Mouse (Mus musculus): ENCODE results near the gene Wbp2nl. TPM values are rescaled to one million over a fixed set of nuclear protein-coding genes. Genes with fewer than 3 reads are reported as not detected.

Gene Wbp2nl
- polyA plus RNA-seq, 1 experiment from 2014 or later: 0.15 TPM

DNA sequence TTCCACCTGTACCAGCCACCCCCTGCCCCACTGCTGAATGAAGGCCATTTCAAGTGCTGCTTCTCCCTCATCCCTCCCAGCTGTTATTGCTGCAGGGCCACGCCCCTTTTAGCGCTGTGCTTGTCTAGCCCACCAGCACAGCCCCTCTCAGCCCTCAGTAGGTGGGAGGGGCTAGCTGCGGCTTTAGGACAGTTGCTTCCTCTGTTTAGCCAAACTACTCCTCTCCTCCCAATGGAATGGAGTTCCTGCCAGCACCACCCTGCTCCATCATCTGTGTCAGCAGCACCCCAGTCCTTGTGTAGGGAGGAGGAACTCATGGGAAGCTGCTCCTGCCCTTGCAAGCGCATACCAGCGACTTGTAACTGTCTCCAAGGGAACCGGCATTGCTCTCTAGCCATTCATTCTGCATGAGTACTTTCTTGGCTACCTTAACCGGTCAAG is 5.5 kb upstream of the Wbp2nl start:
- peaks cover 31% of the 10 kb centered on the region for H3K36me3 ChIP-seq (ENCODE audit: control insufficient read depth, insufficient read depth)
- no peak overlapping the region for H3K4me3 ChIP-seq (replicated peaks; ENCODE audit: low read length)
- 5% methylated on average over 7 of the region's 7 CpGs for whole genome bisulfite sequencing
- no peak overlapping the region for H3K9ac ChIP-seq (replicated peaks; ENCODE audit: low read depth, low read length)
- H3K27ac ChIP-seq (ENCODE audit: low read length): peak overlapping the region; percentile 8; the same call in 1 of the 2 replicates
- ATAC-seq: peak; percentile 64
- H3K4me1 ChIP-seq (replicated peaks; ENCODE audit: control insufficient read depth, insufficient read depth, low read length): peaks cover 16% of the 10 kb centered on the region
- H3K4me2 ChIP-seq (ENCODE audit: low read length): no peak overlapping the region
- no peaks in the 10 kb centered on the region for H3K27me3 ChIP-seq (replicated peaks; ENCODE audit: control insufficient read depth, insufficient read depth, low read length)
- no peaks in the 10 kb centered on the region for H3K9me3 ChIP-seq (ENCODE audit: control insufficient read depth, low read length)

DNA sequence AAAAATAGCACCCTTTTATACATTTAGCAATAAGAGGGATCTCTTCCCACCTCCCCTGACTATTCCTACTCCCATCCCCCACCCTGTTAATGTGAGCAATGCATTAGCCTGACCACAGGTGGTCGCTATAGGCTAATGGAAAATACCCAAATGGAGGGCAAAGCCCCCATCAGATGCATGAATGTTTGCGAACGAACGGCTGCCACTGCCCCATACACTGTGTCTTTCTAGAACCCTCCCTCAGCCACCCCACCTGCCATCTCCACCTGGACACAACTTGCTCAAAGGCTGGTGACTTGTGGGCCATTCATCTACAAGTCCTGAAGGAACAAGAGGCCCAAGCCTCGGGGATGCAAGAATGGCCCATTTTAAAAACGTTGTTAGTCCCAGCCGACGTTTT is 4.7 kb upstream of the Wbp2nl start:
- Histone ChIP-seq H3K9ac (replicated peaks; ENCODE audit: low read depth, low read length) (no peak overlapping the region), H3K36me3 (ENCODE audit: control insufficient read depth, insufficient read depth) (peaks cover 24% of the 10 kb centered on the region), H3K4me3 (replicated peaks; ENCODE audit: low read length) (no peak overlapping the region), H3K4me1 (replicated peaks; ENCODE audit: control insufficient read depth, insufficient read depth, low read length) (peaks cover 16% of the 10 kb centered on the region), H3K4me2 (ENCODE audit: low read length) (no peak overlapping the region), H3K27ac (ENCODE audit: low read length) (peak overlapping the region; percentile 34), H3K27me3 (replicated peaks; ENCODE audit: control insufficient read depth, insufficient read depth, low read length) (no peaks in the 10 kb centered on the region), H3K9me3 (ENCODE audit: control insufficient read depth, low read length) (no peaks in the 10 kb centered on the region)
- WGBS: 27% methylated on average over 8 of the region's 8 CpGs
- peak; percentile 26 for ATAC-seq

DNA sequence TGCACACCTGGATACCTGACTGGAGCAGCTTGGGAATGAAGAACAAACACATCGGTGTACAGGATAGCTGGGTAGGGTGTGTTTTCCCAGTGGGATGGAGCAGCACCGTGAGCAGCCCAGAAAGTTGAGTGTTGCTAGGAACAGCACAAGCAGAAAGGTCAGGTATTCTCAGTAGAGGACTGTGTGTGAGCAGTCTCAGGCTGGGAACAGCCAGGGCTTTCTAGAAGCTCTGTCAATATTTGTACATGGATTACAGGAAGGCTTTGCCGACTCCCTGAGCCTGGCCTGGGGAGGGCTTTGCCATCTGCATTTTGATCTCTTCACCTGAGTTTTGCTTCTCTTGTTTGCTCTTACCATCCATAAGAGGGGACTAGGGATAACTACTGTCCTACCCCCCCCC is 8.4 kb downstream of the Wbp2nl start:
- Histone ChIP-seq H3K36me3 (ENCODE audit: control insufficient read depth, insufficient read depth) (no peaks in the 10 kb centered on the region), H3K4me1 (replicated peaks; ENCODE audit: control insufficient read depth, insufficient read depth, low read length) (no peaks in the 10 kb centered on the region), H3K9ac (replicated peaks; ENCODE audit: low read depth, low read length) (no peak overlapping the region), H3K27ac (ENCODE audit: low read length) (no peak overlapping the region), H3K27me3 (replicated peaks; ENCODE audit: control insufficient read depth, insufficient read depth, low read length) (no peaks in the 10 kb centered on the region), H3K9me3 (ENCODE audit: control insufficient read depth, low read length) (no peaks in the 10 kb centered on the region), H3K4me3 (replicated peaks; ENCODE audit: low read length) (no peak overlapping the region), H3K4me2 (ENCODE audit: low read length) (no peak overlapping the region)
- ATAC-seq: no peak
- WGBS: 79% methylated on average over 3 of the region's 3 CpGs

DNA sequence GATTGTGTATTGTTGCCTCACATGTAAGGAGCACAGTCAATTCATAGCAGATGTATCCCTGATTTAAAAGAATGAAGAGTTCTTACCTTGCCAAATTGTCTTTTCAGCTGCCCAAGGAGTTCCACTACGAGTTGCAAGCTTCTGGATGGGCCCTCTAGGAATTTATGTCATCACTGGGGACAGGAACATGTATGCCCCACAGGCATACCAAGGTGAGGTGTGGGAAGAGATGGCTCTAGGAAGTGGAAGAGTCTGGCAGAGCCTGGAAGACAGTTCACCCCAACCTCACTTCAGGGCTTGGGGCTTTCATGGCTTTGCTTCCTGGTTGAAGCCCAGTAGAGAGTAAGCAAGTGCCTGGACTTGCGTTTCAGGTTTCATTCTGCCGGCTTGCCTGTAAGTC is 9.7 kb downstream of the Wbp2nl start:
- H3K27ac ChIP-seq (ENCODE audit: low read length): no peak overlapping the region
- H3K9ac ChIP-seq (replicated peaks; ENCODE audit: low read depth, low read length): no peak overlapping the region
- WGBS: 85% methylated on average over 3 of the region's 3 CpGs
- H3K27me3 ChIP-seq (replicated peaks; ENCODE audit: control insufficient read depth, insufficient read depth, low read length): no peaks in the 10 kb centered on the region
- no peak overlapping the region for H3K4me2 ChIP-seq (ENCODE audit: low read length)
- no peaks in the 10 kb centered on the region for H3K9me3 ChIP-seq (ENCODE audit: control insufficient read depth, low read length)
- H3K4me1 ChIP-seq (replicated peaks; ENCODE audit: control insufficient read depth, insufficient read depth, low read length): no peaks in the 10 kb centered on the region
- H3K36me3 ChIP-seq (ENCODE audit: control insufficient read depth, insufficient read depth): no peaks in the 10 kb centered on the region
- no peak for ATAC-seq
- H3K4me3 ChIP-seq (replicated peaks; ENCODE audit: low read length): no peak overlapping the region

DNA sequence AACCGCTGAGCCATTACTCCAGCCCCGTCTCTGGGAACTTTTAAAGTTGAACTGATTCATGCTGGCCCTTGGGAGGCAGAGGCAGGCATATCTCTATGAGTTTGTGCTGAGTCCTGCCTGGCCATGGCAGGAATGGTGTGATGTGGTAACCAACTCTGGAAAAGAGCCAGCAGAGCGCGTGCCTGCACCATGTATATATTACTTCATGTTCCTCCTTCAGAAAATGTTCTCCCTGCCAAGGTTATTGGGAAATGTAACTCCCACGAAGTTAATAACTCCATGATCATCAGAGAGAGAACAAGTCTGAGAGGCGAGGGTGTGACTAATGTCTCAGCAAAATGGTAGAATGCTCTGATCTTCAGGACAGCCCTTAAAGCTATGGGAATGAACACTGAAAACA is 19.1 kb downstream of the Wbp2nl start:
- Histone ChIP-seq H3K4me2 (ENCODE audit: low read length) (no peak overlapping the region), H3K9ac (replicated peaks; ENCODE audit: low read depth, low read length) (no peak overlapping the region), H3K9me3 (ENCODE audit: control insufficient read depth, low read length) (no peaks in the 10 kb centered on the region), H3K36me3 (ENCODE audit: control insufficient read depth, insufficient read depth) (no peaks in the 10 kb centered on the region), H3K4me3 (replicated peaks; ENCODE audit: low read length) (no peak overlapping the region), H3K27ac (ENCODE audit: low read length) (no peak overlapping the region), H3K4me1 (replicated peaks; ENCODE audit: control insufficient read depth, insufficient read depth, low read length) (no peaks in the 10 kb centered on the region), H3K27me3 (replicated peaks; ENCODE audit: control insufficient read depth, insufficient read depth, low read length) (no peaks in the 10 kb centered on the region)
- WGBS: 86% methylated on average over 6 of the region's 6 CpGs
- ATAC-seq: no peak

DNA sequence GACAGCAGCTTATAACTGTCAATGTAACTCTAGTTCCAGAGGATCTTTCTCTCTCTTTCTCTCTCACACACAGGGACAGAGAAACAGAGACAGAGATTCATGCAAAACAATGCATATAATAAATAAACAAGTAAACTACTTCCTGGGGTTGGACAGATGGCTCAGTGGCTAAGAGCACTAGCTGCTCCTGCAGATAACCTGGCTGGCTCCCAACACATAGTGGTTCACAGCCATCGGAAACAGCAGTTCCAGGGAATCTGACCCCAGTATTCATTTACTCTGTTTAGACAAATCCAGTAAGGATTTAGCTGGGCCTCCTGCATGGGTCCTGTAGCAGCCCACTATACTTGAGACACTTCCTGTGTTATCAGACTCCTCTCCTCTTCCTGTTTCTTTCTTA is 20.9 kb downstream of the Wbp2nl start:
- no peak for ATAC-seq
- no peak overlapping the region for H3K9ac ChIP-seq (replicated peaks; ENCODE audit: low read depth, low read length)
- no peak overlapping the region for H3K27ac ChIP-seq (ENCODE audit: low read length)
- H3K27me3 ChIP-seq (replicated peaks; ENCODE audit: control insufficient read depth, insufficient read depth, low read length): no peaks in the 10 kb centered on the region
- no peak overlapping the region for H3K4me3 ChIP-seq (replicated peaks; ENCODE audit: low read length)
- WGBS: 67% methylated on average over 1 of the region's 1 CpGs
- H3K9me3 ChIP-seq (ENCODE audit: control insufficient read depth, low read length): no peaks in the 10 kb centered on the region
- no peaks in the 10 kb centered on the region for H3K36me3 ChIP-seq (ENCODE audit: control insufficient read depth, insufficient read depth)
- no peaks in the 10 kb centered on the region for H3K4me1 ChIP-seq (replicated peaks; ENCODE audit: control insufficient read depth, insufficient read depth, low read length)
- no peak overlapping the region for H3K4me2 ChIP-seq (ENCODE audit: low read length)

DNA sequence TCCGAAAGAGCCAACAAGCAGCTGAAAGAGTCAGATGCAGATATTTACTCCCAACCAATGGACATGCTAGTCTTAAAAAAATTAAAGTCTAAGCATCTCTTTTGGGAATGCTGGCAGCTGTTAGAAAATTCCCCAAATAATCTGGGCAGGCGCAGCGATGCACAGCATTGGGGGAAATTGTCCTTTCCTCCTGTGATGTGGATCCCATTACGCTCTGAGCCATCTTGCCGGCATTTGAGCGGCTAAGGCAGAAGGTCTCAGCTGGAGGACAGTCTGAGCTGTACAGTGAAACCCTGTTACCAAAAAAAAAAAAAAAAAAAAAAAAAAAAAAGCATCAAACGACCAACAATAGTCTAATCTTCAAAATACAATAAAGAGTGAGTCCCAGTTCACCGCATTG is 23.4 kb downstream of the Wbp2nl start:
- Histone ChIP-seq H3K4me2 (ENCODE audit: low read length) (no peak overlapping the region), H3K27ac (ENCODE audit: low read length) (no peak overlapping the region), H3K9ac (replicated peaks; ENCODE audit: low read depth, low read length) (no peak overlapping the region), H3K9me3 (ENCODE audit: control insufficient read depth, low read length) (no peaks in the 10 kb centered on the region), H3K36me3 (ENCODE audit: control insufficient read depth, insufficient read depth) (no peaks in the 10 kb centered on the region), H3K4me1 (replicated peaks; ENCODE audit: control insufficient read depth, insufficient read depth, low read length) (no peaks in the 10 kb centered on the region), H3K4me3 (replicated peaks; ENCODE audit: low read length) (no peak overlapping the region), H3K27me3 (replicated peaks; ENCODE audit: control insufficient read depth, insufficient read depth, low read length) (no peaks in the 10 kb centered on the region)
- WGBS: 85% methylated on average over 8 of the region's 8 CpGs
- no peak for ATAC-seq

DNA sequence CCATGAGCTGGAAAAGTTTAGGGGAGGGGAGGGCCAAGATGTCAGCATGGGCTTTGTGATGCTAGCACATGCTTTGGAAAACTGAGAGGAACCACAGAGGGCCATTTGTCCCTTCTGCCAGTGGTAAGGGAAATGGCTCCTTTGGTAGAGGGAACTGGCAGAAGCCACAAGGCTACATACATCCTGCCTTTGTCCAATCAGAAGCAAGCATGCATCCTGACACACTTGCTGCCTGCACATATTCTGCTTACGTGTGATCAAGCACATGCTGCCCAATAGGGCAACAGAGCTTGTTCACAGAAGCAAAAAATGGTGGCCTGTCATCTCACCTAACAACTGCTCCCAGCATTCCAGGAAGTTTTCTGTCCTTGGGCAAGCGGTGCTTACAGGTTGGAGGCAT is 26.6 kb downstream of the Wbp2nl start:
- ATAC-seq: no peak

DNA sequence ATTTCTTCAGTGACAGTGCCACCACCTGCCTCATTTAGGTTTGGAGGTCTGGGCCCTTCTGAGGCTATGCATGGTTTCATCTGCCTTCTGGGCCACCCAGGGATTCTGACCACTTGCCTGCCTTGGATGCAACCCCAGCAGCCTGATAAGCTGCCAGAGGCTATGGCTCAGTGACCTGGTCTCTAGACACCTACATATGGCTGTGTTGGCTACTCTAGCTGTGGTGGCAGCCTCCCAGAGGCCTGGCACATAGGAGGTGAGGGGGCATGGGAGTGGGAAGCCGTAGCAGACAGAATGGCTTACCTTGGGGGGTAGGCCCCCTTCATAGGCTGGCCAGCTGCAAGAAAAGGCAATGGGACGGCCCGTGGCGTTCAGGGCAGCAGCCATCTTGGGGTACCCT is 36.4 kb downstream of the Wbp2nl start:
- H3K4me3 ChIP-seq (replicated peaks; ENCODE audit: low read length): no peak overlapping the region
- no peaks in the 10 kb centered on the region for H3K9me3 ChIP-seq (ENCODE audit: control insufficient read depth, low read length)
- H3K4me2 ChIP-seq (ENCODE audit: low read length): no peak overlapping the region
- peaks cover 1% of the 10 kb centered on the region for H3K27me3 ChIP-seq (replicated peaks; ENCODE audit: control insufficient read depth, insufficient read depth, low read length)
- no peak overlapping the region for H3K27ac ChIP-seq (ENCODE audit: low read length)
- 100% methylated on average over 4 of the region's 4 CpGs for whole genome bisulfite sequencing
- ATAC-seq: no peak
- H3K9ac ChIP-seq (replicated peaks; ENCODE audit: low read depth, low read length): no peak overlapping the region
- H3K4me1 ChIP-seq (replicated peaks; ENCODE audit: control insufficient read depth, insufficient read depth, low read length): peaks cover 14% of the 10 kb centered on the region
- peaks cover 3% of the 10 kb centered on the region; the same call in 1 of the 2 replicates for H3K36me3 ChIP-seq (ENCODE audit: control insufficient read depth, insufficient read depth)

More for the DNA sequence above, 26.6 kb downstream of the Wbp2nl start:
- 81% methylated on average over 2 of the region's 2 CpGs for WGBS
- Histone ChIP-seq H3K27me3 (replicated peaks; ENCODE audit: control insufficient read depth, insufficient read depth, low read length) (no peaks in the 10 kb centered on the region), H3K27ac (ENCODE audit: low read length) (no peak overlapping the region), H3K36me3 (ENCODE audit: control insufficient read depth, insufficient read depth) (no peaks in the 10 kb centered on the region), H3K9ac (replicated peaks; ENCODE audit: low read depth, low read length) (no peak overlapping the region), H3K4me3 (replicated peaks; ENCODE audit: low read length) (no peak overlapping the region), H3K9me3 (ENCODE audit: control insufficient read depth, low read length) (no peaks in the 10 kb centered on the region), H3K4me2 (ENCODE audit: low read length) (no peak overlapping the region), H3K4me1 (replicated peaks; ENCODE audit: control insufficient read depth, insufficient read depth, low read length) (no peaks in the 10 kb centered on the region)

DNA sequence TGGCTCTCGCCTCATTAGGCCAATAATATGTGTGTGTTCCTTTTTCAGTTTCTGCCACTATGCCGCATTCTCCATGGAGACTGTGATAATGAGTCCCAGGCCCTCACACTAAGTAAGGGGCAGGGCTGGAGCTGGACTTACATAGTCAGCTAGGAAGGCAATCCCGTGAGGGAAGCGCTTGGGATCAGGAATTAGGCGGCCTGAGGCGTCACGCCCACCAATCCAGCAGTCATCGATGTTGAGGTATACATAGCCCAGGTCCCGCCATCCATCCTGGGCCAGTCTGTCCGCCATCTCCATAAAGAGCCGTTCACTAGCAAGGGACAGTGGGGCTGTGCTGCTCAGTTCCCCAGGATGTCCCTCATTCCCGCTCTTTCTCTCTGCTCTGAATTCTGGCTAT is 37.9 kb downstream of the Wbp2nl start:
- no peak overlapping the region for H3K4me3 ChIP-seq (replicated peaks; ENCODE audit: low read length)
- no peak overlapping the region for H3K9ac ChIP-seq (replicated peaks; ENCODE audit: low read depth, low read length)
- H3K36me3 ChIP-seq (ENCODE audit: control insufficient read depth, insufficient read depth): peaks cover 3% of the 10 kb centered on the region; the same call in 1 of the 2 replicates
- no peak for ATAC-seq
- H3K27ac ChIP-seq (ENCODE audit: low read length): no peak overlapping the region
- H3K27me3 ChIP-seq (replicated peaks; ENCODE audit: control insufficient read depth, insufficient read depth, low read length): peaks cover 7% of the 10 kb centered on the region
- 62% methylated on average over 12 of the region's 12 CpGs for WGBS
- H3K4me2 ChIP-seq (ENCODE audit: low read length): no peak overlapping the region
- H3K9me3 ChIP-seq (ENCODE audit: control insufficient read depth, low read length): no peaks in the 10 kb centered on the region
- peaks cover 19% of the 10 kb centered on the region for H3K4me1 ChIP-seq (replicated peaks; ENCODE audit: control insufficient read depth, insufficient read depth, low read length)
